Mouse (Mus musculus) frontal cortex, postnatal 14 days (tissue): ENCODE measurements around the gene Vip.
A peak's percentile ranks its signal among the peaks of the same experiment; 100 is the strongest.

ENCODE experiments used
- DNase-seq, 2 experiments: peaks; one replicate each; pipeline ENCODE4 v3.0.0; 2022; ENCODE audit warnings: low spot score in 2 of 2

Gene Vip

DNA sequence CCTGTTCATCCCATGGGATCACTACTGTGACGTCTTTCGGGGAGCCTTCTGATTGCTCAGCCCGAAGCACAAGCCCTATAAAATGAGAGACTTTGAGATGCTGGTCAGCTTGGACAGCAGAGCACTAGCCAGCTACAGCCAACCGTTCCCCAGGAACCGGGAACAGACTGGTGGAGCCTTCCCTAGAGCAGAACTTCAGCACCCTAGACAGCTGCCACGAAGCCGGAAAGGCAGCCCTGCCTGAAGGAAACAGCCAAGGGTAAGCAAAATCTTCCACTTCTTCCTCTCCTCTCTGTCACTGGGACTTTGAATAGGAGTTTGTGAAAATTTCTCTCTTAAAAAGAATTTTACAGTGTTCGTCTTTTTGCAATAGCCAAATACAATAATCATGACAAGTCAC is at the start of gene Vip:
Vip (plus strand) TSS at position 107 of the 400 bp plus-strand sequence.
- DNase-seq, result no peak

DNA sequence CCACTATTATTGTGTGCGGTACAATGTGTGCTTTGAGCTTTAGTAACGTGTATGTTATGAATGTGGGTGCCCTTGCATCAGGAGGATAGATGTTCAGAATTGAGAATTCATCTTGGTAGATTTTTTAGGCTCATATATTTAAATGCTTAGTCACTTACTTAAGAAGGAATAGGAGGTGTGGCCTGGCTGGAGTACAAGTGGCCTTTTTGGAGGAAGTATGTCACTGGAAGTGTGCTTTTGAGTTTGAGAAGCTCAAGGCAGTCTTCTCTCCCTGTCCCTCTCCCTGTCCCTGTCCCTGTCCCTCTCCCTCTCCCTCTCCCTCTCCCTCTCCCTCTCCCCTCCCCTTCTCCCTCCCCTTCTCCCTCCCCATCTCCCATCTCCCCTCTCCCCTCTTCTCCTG is 48.0 kb upstream of the Vip start:
- no peak for DNase-seq

DNA sequence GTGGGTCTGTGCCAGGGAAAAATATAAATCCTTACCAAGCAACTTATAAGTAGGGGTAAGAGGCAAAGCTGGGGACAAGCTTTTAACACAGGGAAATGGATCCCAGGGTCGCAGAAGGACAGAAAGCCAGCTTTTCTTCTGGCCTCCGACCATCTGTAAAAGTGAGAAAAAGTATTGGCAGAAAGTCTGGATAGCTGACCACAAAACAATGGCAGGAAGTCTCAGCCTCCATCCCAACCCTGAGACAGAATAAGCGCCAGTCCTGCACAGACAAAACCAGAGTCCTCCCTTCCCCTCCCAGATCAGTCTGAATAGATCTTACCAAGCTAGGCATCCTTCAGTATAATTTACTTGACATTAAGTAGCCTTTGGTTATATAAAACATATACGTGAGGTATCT is 47.0 kb upstream of the Vip start:
- no peak for DNase-seq

DNA sequence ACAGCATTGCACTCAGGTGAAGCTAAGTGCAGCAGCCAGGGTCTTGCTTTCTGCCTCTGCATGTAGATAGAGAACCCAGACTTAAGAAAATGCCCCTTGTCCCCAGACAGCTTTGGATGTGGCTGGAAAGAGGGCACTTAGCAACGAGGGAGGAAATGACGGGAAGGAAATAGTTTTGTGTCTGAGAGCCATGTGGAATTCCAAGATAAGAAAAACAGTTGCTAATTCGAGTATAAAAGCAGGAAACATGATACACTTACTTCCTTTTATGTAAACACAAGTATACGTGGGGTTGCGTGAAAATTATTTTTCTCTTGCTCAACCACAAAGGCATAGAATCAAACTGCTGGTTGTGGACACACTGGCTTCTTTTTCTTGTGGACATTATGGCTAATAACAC is 45.6 kb upstream of the Vip start, which contains the start of gene Myct1:
Myct1 (plus strand) TSS at position 312 of the 400 bp plus-strand sequence.
- no peak for DNase-seq

DNA sequence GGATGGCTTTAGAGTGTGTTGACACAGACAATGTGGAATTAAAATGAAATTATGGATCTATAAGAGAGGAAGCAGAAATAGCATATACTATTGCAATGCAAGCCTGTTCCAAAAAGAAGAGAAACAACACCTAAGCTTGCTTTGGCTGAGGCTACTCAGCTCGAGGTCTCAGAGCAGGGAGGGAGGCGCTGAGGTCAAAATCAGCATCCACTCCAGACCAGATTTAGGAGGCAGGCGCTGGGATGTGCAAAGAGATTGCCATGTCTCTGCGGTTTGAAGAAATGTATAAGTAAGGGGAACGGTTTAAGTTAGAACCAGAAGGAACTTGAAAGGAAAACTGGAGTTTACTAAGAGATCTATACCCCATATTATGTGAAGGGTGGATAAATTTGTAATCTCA is 44.6 kb upstream of the Vip start:
- no peak for DNase-seq

DNA sequence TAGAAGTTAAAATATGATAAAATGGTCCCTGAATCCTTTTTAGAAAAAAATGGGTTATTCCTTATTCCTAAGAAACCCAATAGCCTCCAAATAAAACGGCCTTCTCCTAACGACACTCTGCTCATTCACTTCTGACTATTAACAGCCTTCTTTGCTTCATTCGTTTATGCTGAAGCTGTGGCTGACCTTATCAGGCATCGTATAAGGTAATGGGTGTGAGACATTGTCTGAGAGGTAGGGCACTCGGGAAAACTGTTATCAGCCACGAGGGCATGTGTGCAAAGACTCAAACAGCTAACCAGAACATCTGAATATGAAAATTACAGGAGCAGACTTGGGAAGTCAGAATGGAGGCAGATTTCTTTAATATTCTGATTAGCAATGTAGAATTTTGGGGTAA is 42.5 kb upstream of the Vip start:
- no peak for DNase-seq

DNA sequence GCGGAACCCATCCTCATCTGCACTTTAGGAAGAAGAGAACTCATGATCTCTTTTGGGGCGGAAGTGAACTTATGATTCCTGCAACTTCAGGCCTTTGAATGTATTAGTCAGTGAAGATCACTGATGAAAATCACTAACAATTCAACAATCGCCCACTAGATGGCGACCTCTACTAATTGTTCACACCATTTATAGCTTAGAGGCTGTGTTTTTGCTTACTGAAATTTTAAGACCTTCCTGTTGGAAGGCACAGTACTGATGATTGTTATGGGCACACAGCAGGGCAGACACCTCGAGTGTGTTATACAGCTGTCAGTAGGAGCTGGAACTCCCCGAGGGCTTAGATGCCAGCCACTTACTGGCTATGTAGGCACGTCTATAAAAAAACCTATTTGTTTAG is 38.9 kb upstream of the Vip start:
- DNase-seq, result peak in 1 of 2 experiments; percentile 58

DNA sequence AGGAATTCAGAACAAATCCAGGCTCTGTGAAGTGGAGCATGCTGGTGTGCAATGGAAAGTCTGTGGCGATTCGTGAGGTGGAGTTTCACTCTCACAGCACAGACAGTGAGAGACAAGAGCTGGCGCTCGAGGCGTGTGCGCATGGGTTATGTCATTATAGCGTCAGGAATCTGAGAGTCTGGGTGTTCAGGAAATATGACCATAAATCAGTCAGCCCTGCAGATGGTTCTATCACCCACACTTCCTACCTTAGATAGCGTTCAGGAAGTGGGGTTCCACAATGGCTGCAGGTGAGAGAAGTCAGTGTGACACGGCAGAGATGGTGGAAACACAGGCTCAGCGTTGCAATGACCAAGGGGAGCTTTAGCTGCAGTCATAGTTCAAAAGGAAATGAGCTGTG is 35.5 kb upstream of the Vip start:
- no peak for DNase-seq

DNA sequence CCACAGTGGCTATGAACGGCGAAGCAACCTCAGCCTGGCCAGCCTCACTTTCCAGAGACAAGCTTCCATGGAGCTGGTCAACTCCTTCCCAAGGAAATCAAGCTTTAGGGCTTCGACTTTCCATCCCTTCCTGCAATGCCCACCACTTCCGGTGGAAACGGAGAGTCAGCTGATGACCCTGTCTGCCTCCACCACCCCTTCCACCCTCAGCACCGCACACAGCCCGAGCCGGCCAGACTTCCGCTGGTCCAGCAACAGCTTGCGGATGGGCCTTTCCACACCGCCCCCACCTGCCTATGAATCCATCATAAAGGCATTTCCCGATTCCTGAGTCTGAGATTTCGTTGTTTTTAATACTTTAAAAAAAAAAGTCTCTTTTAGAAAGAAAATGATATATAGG is 34.6 kb upstream of the Vip start:
- no peak for DNase-seq

DNA sequence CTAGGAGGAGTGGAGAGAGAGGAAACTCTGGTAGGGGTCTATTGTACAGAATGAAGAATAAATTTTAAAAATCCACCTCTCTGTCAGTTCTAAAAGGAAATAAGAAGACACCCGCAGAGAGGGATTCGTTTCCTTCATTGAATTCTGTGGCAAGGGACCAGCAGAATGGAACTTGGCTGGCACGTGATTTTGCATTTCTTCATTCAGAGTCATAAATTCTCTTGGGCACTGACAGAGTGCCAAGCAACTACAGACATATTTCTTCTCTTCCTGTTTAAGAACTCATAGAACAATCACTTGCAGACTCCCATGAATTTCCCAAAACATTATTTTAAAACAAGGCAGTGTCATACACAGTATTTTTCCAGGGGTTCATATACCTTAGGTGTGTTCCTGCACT is 30.1 kb upstream of the Vip start:
- DNase-seq, result no peak

DNA sequence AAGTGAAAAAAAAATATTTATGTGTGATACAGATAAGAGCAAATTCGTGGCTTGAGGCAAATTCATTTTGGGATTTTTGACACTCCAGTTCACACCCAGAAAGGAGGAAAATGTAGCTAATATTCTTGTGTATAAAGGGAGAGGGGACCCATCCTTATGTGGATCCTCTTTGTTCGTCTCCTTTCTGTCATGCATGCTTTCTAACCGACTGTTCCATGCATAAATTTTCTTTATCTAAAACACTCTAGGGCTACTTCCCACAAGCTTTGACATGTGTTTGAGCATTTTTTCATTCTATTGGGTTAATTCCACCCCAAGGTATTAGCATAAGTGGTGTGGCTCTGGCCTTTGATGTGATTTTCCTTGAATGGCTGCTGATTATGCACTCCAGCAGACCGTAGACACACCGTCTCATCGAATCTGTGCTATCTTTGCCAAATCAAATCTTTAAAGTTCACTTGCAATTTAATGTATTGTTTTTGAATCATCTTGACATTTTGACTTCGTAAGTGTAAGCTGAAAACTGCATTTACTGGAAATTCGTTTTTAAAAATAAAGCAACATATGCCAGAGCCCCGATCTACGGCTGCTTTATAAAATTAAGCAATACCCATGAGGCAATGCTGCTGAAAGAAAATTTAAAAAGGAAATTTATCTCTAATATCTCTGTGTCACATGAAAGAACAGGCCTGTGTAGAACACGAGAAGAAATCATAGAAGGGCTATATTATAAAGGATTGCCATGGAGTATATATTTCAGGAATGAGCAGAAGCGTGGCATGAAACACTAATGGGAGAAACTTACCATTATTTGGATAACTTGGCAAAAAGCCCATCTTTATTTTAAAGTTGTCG is 23.6 kb upstream of the Vip start:
- DNase-seq, result no peak

DNA sequence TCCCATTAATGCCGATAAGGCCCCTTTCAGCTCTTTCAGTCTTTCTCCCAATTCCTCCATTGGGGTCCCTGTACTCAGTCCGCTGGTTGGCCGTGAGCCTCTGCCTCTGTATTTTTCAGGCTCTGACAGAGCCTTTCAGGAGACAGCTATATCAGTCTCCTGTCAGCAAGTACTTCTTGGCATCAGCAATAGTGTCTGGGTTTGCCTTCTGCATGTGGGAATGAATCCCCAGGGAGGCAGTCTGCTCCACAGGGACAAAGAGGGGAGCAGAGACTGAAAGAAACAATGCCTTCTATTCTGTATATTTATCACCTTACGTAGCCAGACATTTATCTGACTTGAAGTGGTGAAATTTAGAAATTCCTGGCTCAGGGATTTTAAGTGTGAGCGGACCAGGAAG is 12.8 kb upstream of the Vip start:
- DNase-seq, result no peak

DNA sequence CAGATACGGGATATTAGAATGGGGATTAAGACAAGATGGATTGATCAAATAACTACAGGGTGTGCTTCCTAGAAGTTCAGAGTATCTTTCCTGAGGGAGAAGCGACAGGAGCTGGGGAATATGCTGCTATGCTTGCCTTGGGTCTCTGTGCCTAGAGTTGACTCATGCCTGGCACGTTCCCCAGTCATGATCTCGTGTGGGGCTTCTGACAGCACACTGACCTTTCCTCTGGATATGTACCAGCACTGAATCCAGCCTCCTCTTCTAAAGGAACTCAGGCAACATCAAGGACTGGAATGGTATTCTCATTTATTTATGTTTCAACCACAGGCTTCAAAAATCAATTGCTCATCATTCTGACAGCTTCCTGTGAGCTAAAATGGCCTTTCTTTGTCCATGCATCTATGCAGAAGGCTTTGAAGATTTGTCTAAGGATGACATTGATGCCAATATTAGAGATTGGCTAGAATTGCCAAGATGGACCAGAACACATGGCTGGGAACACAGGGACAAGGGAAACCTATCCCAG is 5.3 kb upstream of the Vip start:
- peak in 1 of 2 experiments; percentile 5 for DNase-seq

DNA sequence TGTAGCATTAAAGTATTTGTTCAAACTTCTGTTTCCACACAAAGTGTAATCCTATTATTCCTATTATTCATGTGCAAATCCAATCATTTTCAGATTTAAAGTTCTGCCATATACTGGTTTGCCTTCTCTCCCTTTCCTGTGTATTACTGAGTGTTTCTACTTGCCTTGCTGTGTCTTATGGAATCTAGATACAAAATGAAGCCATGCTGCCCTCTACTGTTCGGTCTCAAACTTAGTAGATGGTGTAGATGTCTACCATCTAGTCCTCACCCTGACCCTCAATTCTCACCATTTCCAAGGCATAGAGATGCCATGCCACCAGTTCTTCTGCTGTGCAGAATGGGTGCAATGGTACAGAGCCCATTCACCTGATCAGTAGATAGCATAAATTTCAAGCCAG is 4.7 kb upstream of the Vip start:
- DNase-seq, result peak in 1 of 2 experiments; percentile 22

DNA sequence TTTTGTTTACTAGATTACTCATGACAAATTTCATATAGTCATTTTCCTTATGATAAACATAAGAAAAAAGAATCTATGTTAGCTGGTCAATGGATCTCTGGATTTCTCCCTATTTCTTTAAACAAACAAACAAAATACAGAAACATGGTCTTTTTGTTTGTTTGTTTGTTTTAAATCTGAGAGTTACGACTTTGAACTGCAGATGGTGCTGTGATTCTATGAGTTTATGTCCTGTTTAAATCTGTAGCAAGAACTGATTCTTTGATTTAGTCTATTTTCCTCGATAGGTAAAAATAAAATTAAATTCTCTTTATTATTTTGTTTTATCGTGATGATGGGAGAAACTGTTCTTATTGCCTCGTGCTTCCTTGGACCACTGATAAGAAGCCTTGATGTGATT is 1.7 kb upstream of the Vip start:
- DNase-seq, result no peak

DNA sequence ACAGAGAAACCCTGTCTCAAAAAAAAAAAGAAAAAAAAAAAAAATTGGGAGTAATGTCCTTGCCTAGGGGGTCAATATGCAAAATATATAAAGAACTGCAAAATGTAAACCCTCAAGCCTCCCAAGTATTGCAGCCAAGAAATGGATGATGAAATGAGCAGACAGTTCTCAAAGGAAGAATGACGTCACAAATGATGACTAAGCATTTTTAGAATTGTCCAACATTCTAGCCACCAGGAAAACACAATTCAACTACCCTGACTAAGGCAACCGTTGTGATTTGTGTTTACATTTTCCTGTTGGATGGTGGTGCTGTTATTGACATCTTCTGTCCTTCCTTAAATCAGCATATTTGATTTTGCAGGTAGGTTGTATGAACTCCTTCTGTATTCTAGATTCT is 42.3 kb downstream of the Vip start:
- DNase-seq, result no peak

DNA sequence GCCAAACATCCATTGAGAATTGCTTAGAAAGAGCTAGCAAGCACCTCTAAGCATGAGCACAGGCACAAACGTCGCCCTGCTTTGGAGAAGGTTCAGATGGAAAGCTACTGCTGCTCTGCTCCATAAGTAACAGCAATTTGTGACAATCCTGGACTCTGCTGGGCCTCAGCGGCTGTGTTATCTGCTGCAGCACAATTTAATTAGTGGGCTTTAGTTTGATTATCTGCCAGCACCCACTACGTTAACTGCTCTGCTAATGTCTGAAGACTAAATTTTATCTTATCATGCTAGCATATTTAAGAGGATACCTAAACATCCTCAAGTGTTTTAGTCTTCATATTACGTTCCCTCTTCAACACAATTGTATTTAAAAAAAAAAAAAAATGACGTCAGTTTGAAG is 46.6 kb downstream of the Vip start:
- no peak for DNase-seq

DNA sequence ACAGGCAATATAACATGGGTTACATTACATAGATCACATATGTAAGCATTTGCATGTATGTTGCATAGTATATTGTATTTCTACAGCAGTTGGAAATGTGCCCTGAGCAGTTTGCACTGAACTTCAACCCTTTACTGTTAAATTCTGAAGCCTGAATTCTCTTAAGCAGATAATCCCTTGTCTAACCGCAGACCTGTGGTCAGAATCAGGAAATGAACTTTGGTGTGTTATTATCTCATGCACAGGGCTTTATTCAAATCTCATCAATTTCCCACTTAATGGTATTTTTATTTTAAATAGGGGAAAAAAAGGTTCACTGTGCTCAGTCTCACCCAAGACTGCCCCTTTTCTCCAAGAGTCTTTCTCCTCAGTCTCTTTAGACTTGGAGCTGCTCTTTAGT is 55.3 kb downstream of the Vip start:
- DNase-seq, result no peak
